Mouse (Mus musculus) brown adipose tissue, adult 24 weeks (tissue): Measurements from ENCODE around the gene Unc119. TPM values are rescaled to one million over a fixed set of nuclear protein-coding genes. Genes with fewer than 3 reads are reported as not detected.

Experiments used
- H3K27ac ChIP-seq: fragments of 200-500 bp; replicated peaks from 2 replicates; pipeline ENCODE4 v1.5.1; 2012; ENCODE audit warnings: low read depth, mild to moderate bottlenecking, low read length
- H3K4me1 ChIP-seq: fragments of 200-500 bp; 2 replicates; pipeline ENCODE4 v1.6.1; 2012; ENCODE audit warnings: low read length, mixed read lengths; ENCODE audit not compliant: control insufficient read depth, insufficient read depth, insufficient read length
- H3K4me3 ChIP-seq: fragments of 200-500 bp; 2 replicates; pipeline ENCODE4 v1.5.1; 2012; ENCODE audit warnings: low read depth, mild to moderate bottlenecking, low read length, moderate library complexity; ENCODE audit not compliant: insufficient read depth
- polyA plus RNA-seq: library from polyadenylated mRNA; stranded (reverse); fragments of >200 nt; gene quantifications from 2 replicates; pipeline ENCODE4 v1.2.4, GENCODE M21; 2012; ENCODE audit not compliant: missing spikeins, insufficient read depth, insufficient read length

Unc119 gene
- polyA plus RNA-seq, 1 experiment = 30.7 TPM

DNA sequence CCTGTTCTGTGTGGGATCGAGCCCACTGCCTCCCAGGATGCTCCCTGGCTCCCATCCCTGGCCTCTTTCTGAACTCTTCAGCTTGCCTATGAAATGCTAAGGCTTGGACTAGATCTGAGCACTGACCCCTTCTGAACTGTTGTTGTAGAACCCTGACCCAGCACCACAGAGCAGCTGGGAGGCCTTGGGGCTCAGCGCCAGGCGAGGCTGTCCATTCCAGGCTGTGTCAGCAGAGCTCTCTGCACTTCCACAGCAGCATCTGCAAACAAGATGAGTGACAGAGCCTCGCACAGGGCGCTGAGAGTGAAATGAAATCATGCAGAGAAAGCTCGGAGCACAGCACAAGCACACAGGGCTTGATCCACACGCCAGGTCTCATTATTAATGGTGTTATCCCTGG is 29.3 kb downstream of the Unc119 start:
- H3K4me1 ChIP-seq = no peaks in the 10 kb centered on the region
- H3K4me3 ChIP-seq = no peak overlapping the region
- H3K27ac ChIP-seq = no peak overlapping the region

GRCm38 (mm10) chr11:78374147-78374546 is 30.9 kb downstream of the Unc119 start:
- Histone ChIP-seq H3K4me3 (no peak overlapping the region), H3K27ac (no peak overlapping the region), H3K4me1 (no peaks in the 10 kb centered on the region)

- Histone ChIP-seq H3K4me1 (no peaks in the 10 kb centered on the region), H3K4me3 (no peak overlapping the region), H3K27ac (no peak overlapping the region)
Measured at GRCm38 (mm10) chr11:78377549-78378159, 34.4 kb downstream of the Unc119 start.

DNA sequence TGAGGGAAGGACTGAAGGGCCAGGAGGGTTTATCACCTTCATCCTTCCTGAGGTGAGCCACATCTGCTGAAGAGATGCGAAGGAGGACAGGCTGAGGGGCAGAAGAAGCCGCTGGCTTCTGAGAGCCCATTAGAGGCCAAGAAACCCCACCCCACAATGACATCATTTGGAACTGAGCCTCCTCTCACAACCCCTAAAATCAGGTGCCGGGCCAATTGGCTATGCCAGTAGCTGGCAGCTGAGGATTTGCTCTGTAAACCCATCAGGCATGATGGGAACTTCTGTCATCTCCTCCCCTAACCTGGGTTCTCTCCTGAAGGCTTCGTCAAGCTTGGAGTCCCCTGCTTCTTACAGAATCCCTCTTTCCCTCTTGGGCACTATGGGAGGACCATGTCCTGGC is 37.1 kb downstream of the Unc119 start:
- Histone ChIP-seq H3K4me3 (no peak overlapping the region), H3K4me1 (no peaks in the 10 kb centered on the region), H3K27ac (no peak overlapping the region)

DNA sequence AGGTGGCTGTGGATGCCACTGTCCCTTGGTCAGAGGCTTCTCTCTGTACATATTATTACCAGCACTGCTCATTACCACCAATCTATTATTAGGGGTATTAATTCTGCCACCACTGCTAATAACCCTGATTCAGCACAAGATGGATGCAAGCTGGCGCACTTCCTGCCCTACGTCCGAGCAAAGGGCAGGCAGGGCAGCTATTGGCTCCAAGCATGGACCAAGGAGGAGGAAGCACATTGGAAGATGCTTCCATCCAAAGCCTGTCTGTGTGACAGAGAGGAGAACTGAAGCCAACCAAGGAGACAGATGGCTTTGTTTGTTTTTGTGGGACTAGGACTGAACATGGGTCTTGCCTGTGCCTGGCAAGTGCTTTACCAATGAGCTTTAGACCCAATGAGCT is 37.7 kb downstream of the Unc119 start:
- H3K4me3 ChIP-seq = no peak overlapping the region
- H3K27ac ChIP-seq = no peak overlapping the region
- no peaks in the 10 kb centered on the region for H3K4me1 ChIP-seq

GRCm38 (mm10) chr11:78382286-78382685 is 39.0 kb downstream of the Unc119 start:
- no peaks in the 10 kb centered on the region for H3K4me1 ChIP-seq
- H3K27ac ChIP-seq = no peak overlapping the region
- no peak overlapping the region for H3K4me3 ChIP-seq

DNA sequence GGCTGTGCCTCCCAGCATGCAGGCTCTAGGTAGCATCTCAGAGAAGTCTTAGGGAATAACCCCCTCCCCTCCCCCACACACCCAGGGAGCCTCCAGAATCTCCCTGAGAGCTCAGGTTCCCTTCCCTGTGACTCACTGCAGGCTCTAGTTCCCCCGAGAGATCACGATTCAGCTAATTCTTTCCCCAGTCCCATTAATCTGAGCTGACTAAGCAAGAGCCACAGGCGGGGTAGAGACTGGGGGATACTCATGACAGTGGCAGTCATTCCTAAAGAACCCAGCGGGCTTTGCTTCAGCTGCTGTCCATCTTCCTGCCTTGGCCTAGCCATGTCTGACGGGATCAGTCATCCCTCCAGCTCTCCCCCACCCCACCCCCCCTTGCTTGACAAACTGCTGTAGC is 39.4 kb downstream of the Unc119 start:
- no peak overlapping the region for H3K4me3 ChIP-seq
- H3K27ac ChIP-seq = no peak overlapping the region
- no peaks in the 10 kb centered on the region for H3K4me1 ChIP-seq

- Histone ChIP-seq H3K4me3 (no peak overlapping the region), H3K27ac (no peak overlapping the region), H3K4me1 (no peaks in the 10 kb centered on the region)
Measured at GRCm38 (mm10) chr11:78385776-78386175, 42.5 kb downstream of the Unc119 start.

DNA sequence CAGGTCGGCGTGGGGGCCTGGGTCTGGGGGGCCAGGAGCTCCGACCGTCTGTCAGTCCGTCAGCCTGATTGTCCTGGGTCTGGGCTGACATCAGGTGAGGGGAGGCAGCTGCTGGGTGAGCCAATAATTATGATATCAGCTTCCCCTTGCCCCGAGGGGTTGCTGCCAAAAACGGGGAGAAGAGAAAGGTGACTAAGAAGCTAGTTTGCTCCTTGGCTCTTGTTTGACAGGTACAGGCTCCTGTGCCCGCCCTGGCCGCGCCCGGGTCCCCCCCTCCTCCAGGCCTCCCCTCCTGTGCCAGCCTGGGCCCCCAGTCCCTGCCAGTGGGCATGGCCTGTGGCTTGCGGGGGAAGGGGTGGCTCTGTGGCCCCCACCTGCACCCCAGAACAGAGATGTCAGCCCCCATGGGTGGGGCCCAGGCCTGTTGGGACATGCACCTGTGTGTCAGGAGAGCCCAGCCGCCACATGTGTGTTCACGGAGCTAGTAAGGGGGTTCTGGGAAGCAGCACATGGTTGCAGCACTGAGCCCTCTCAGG is 43.3 kb downstream of the Unc119 start, which contains the start of gene Foxn1:
Foxn1 (minus strand) TSS at position 51 of the 536 bp plus-strand sequence.
- Histone ChIP-seq H3K4me3 (no peak within 1 kb of the TSS), H3K4me1 (no peaks in the 10 kb centered on the region), H3K27ac (no peak within 1 kb of the TSS)

- H3K4me1 ChIP-seq = no peaks in the 10 kb centered on the region; the same call in 1 of the 2 replicates
- no peak overlapping the region for H3K4me3 ChIP-seq
- no peak overlapping the region for H3K27ac ChIP-seq
Measured at GRCm38 (mm10) chr11:78392728-78393127, 49.4 kb downstream of the Unc119 start.

GRCm38 (mm10) chr11:78396950-78397349 is 53.7 kb downstream of the Unc119 start:
- Histone ChIP-seq H3K4me3 (no peak overlapping the region), H3K27ac (no peak overlapping the region), H3K4me1 (peaks cover 5% of the 10 kb centered on the region)

- Histone ChIP-seq H3K4me1 (peaks cover 5% of the 10 kb centered on the region), H3K4me3 (no peak overlapping the region), H3K27ac (no peak overlapping the region)
Measured at GRCm38 (mm10) chr11:78397397-78397796, 54.1 kb downstream of the Unc119 start.

DNA sequence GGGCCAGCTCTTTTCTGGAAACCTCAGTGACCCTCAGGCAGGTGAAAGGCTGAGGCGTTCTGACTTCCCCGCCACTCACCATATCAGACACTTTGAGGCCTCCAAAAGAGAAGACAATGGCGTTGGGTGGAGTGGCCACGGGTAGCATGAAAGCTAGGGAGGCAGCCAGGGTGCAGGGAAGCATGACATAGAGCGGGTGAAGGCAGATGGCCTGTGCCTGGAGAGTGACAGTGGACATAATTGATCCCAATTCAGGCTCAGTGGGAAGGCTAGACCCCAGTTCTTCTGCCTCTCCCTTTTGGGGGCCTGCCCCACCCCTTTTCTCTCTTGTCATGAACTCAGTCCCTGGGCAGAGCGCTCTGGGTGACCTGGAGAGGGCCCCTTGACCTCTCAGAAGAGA is 54.9 kb downstream of the Unc119 start:
- H3K27ac ChIP-seq = no peak overlapping the region
- H3K4me1 ChIP-seq = peaks cover 5% of the 10 kb centered on the region
- no peak overlapping the region for H3K4me3 ChIP-seq
